Mouse (Mus musculus) bone marrow macrophage, adult 2 months (primary cell): ENCODE measurements around the gene Sec16a. TPM values are rescaled to one million over a fixed set of nuclear protein-coding genes. Genes with fewer than 3 reads are reported as not detected.

ENCODE experiments used
- H3K27ac ChIP-seq: 2 replicates; pipeline ENCODE4 v1.5.1; 2012; ENCODE audit warnings: low read depth, low read length; ENCODE audit not compliant: insufficient read depth
- H3K4me1 ChIP-seq: 2 replicates; pipeline ENCODE4 v1.6.1; 2012; ENCODE audit warnings: low read length; ENCODE audit not compliant: control insufficient read depth, insufficient read depth
- H3K4me3 ChIP-seq: 2 replicates; pipeline ENCODE4 v1.5.1; 2012; ENCODE audit warnings: mild to moderate bottlenecking, low read length, moderate library complexity; ENCODE audit not compliant: insufficient read depth
- CTCF ChIP-seq: IDR thresholded peaks from 2 replicates; pipeline ENCODE4 v1.5.1; 2012; ENCODE audit warnings: low read depth, mild to moderate bottlenecking, low read length, moderate library complexity
- POLR2A ChIP-seq: IDR thresholded peaks from 2 replicates; pipeline ENCODE4 v1.6.1; 2012; ENCODE audit warnings: mild to moderate bottlenecking, low read depth, low read length, borderline replicate concordance
- polyA plus RNA-seq: library from polyadenylated mRNA; stranded (reverse); fragments of >200 nt; gene quantifications from 2 replicates; pipeline ENCODE4 v1.2.4, GENCODE M21; 2012; ENCODE audit not compliant: missing spikeins, insufficient read depth, insufficient read length

Gene Sec16a
- polyA plus RNA-seq, 1 experiment, result 41.7 TPM

DNA sequence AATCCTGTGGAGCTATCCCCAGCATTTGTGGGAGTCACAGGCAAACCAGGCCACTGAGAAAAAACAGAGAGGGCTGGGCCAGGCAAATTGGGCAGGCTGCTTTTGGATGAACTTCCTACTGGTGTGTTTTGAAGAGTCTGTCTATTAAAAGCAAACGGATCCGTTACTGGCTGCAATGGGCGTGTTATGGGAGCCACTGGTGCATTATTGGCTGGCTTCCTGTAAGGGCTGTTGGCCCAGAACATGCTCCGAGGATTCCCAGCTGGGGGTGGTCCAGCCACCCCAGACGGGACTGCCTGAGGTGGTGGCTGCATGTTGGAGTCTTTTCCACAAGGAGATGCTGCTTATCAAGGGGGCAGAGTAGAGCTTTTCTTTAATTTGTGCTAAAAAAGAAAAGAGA is 3.3 kb downstream of the Sec16a start:
- Histone ChIP-seq H3K4me3 (no peak overlapping the region), H3K4me1 (peaks cover 6% of the 10 kb centered on the region), H3K27ac (no peak overlapping the region)
- TF ChIP-seq CTCF, result no peak

DNA sequence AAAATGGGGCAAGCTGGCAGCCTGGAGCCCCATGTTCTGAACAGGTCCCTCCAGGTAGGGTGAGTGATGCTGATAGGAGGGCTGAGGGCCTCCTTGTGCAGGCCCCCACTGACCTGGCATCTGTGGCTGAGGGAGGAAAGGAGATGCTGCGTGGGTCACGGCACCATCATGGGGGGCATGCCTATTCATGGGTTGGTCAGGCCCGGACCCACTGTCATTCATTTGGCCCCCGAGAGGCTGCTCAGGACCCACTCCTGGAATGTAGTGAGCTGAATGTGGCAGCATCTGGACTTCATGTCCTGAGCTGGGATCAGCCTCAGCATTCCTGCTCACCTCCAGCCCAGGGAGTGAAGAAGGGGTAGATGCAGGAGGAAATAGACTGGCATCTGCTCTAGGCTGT is 3.8 kb downstream of the Sec16a start:
- H3K4me1 ChIP-seq, result 0 out of 2 replicates have a peak, but pooled peaks cover 5% of the 10 kb centered on the region
- no peak for TF ChIP-seq CTCF
- no peak for TF ChIP-seq POLR2A
- no peak overlapping the region for H3K4me3 ChIP-seq
- no peak overlapping the region for H3K27ac ChIP-seq

- Histone ChIP-seq H3K27ac (no peak overlapping the region), H3K4me3 (no peak overlapping the region), H3K4me1 (0 out of 2 replicates have a peak, but pooled peaks cover 5% of the 10 kb centered on the region)
- TF ChIP-seq CTCF (no peak), POLR2A (no peak)
Measured at GRCm38 (mm10) chr2:26439671-26440070, 5.3 kb downstream of the Sec16a start.

DNA sequence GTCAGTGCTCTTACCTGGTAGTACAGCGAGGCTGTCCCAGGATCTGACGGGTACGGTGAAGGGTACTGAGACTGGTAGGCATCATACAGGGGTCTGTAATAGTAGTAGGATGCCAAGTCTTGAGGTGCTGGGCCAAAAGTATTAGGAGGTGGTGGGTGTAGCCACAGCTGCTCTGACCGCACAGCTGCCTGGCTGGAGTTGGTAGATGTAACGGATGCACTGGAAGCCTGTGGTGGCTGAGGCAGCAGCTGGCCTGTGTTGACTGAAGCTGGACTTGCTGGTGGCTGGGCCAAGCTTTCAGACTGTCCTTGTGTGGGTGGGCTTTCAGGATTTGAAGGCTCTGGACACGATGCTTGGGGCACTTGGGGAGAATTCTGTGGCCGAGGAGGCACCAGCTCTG is 6.6 kb downstream of the Sec16a start:
- Histone ChIP-seq H3K4me1 (0 out of 2 replicates have a peak, but pooled peaks cover 5% of the 10 kb centered on the region), H3K4me3 (no peak overlapping the region), H3K27ac (no peak overlapping the region)
- TF ChIP-seq POLR2A (no peak), CTCF (no peak)

- no peaks in the 10 kb centered on the region for H3K4me1 ChIP-seq
- TF ChIP-seq POLR2A (no peak), CTCF (no peak)
- H3K4me3 ChIP-seq, result no peak overlapping the region
- no peak overlapping the region for H3K27ac ChIP-seq
Measured at GRCm38 (mm10) chr2:26437221-26437620, 7.8 kb downstream of the Sec16a start.

DNA sequence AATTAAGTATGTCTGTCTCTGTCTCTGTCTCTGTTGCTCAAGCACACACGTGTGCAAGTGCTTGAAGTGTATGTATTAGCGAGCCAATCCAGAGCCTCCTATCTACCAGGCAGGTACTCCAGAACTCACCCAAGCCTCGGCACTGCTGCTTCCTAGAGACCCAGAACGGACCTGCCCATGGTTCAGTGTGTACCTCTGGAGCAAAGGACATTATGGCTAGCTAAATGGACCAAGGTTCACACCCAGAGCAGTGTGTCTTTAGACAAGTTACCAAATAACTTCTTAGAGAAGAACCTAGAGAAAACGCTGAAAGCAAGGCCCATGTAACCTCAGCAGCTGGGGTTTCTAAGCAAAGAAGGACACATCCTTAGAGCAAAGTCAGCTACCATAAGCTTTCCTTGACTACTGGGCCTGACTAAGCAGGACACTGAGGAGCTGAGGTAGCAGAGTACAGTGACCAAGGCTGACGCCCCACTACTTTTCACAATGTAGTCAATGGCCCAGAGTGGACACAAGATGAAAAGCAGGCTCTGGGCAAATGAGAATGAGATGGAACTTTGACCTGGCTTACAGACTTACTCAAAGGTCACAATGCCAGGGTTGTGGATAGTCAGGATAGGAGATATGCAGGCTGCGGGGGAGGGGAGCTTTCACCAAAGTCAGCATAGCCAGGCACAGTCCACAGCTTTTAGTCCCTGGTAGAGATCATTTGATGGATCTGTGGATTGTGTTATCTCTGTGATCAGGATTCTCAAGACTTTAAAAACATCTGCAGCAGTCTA is 10.0 kb downstream of the Sec16a start:
- Histone ChIP-seq H3K4me1 (no peaks in the 10 kb centered on the region), H3K4me3 (no peak overlapping the region), H3K27ac (no peak overlapping the region)
- TF ChIP-seq CTCF (no peak), POLR2A (no peak)

DNA sequence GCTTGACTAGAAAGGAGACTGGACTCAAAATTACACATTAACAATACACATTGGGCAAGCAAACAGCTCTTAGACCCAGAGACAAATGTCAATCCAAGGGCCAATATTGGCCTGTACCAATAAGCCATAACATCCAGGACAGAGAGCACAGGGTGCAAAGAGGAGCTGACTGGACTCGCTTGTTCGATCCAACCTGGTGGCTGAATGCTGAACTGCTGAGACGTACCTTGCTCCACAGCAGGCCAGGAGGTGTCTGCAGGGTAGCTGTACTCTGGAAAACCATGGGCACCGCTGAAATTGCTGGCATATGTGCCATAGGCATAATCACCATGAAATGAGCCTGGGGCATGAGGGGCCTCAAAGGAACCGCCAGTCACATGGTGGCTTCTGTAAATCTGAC is 15.2 kb downstream of the Sec16a start:
- Histone ChIP-seq H3K27ac (no peak overlapping the region), H3K4me1 (no peaks in the 10 kb centered on the region), H3K4me3 (no peak overlapping the region)
- TF ChIP-seq CTCF (no peak), POLR2A (no peak)

DNA sequence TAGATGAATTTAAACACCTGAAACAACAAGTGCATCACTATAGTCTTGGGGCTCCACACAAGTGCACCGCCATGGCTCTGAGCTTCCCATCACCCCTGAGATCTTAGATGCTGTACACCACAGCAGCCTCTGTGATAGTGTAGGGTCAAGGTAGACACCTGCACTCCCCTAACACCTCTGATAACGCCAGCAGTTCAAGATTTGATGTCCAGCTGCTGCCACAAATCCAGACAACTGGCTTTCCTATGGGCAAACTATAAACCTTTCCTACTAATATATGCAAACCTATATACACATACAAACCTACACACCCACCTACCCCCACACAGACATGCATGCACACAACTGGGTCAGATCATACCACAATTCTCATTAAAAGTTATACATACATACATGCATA is 20.5 kb downstream of the Sec16a start:
- H3K27ac ChIP-seq, result no peak overlapping the region
- no peak overlapping the region for H3K4me3 ChIP-seq
- TF ChIP-seq POLR2A (no peak), CTCF (no peak)
- H3K4me1 ChIP-seq, result no peaks in the 10 kb centered on the region

DNA sequence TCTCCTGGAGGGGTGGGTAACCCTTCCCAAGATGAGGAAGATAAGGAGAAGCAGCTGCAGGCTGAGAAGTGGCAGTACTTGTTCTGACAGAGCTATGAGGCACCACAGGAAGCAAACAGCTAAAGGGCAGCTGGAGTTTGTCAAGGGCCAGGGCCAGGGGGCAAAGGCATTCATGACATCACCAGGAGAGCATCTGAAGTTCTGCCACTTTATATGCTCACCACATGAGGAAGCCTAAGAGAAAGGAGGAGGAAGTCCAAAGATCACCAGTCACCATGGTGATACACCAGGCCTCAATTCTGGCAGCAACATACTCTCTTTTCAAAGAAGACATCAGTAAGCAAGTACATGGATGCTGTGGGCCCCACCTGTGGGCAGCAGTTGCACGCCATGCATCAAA is 21.9 kb downstream of the Sec16a start:
- Histone ChIP-seq H3K4me1 (no peaks in the 10 kb centered on the region), H3K27ac (no peak overlapping the region), H3K4me3 (no peak overlapping the region)
- TF ChIP-seq POLR2A (no peak), CTCF (no peak)

DNA sequence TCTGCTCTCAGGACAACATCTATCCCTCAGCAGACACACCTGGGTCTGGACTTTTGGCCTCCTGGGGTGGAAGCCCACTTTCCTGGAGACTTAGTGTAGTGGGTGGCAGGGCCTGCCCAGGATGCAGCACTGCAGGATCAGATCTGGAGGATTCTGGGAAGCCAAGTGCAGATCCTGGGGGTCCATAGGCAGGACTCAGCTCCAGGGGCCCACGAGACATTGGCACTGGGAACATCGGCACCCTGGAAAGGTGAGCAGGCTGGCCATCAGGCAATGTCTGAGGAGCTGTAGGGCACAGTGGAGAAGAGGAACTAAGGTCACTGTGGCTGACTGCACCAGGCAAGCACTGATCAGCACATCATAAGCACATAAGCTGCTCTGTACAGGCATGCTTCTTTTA is 23.0 kb downstream of the Sec16a start:
- no peak overlapping the region for H3K4me3 ChIP-seq
- H3K27ac ChIP-seq, result no peak overlapping the region
- H3K4me1 ChIP-seq, result peaks cover 3% of the 10 kb centered on the region; the same call in 1 of the 2 replicates
- TF ChIP-seq CTCF, result no peak
- TF ChIP-seq POLR2A, result no peak
